Mouse (Mus musculus) T-helper 2 cell (primary cell): Measurements from ENCODE around the gene Acp4.
"Not testable (repeated sequence)": the region's sequence is repeated elsewhere in the genome, so short reads cannot be mapped to it uniquely, and the experiment has no call there.

Experiments used
- in situ Hi-C: fragments of 300-600 bp; cut with MboI, MseI; formaldehyde crosslinking; loops from one replicate; pipeline ENCODE4 v1.15.1; 2025; ENCODE audit warnings: high pct_unique_total_duplicates

The Acp4 gene

GRCm38 (mm10) chr7:44268117-44268516 lies 10.9 kb upstream of the Acp4 start:
- in situ Hi-C loops = loop anchor here (5.0 kb wide), 1 partner anchor 79 kb away; no protein-coding TSS in a partner anchor

GRCm38 (mm10) chr7:44262791-44263643 lies 5.8 kb upstream of the Acp4 start:
- in situ Hi-C loops = loop anchor here (5.0 kb wide), 2 partner anchors 44 to 204 kb away; partner anchors contain the start of genes Aspdh, Clec11a and Josd2

GRCm38 (mm10) chr7:44261147-44261546 lies 4.0 kb upstream of the Acp4 start, which contains the start of gene Gm15517:
Gene Gm15517 (plus strand): TSS chr7:44261447.
- in situ Hi-C loops = loop anchor here (5.0 kb wide), 2 partner anchors 46 to 206 kb away; partner anchors contain the start of genes Aspdh, Clec11a and Josd2

GRCm38 (mm10) chr7:44260410-44260809 lies 3.2 kb upstream of the Acp4 start:
- in situ Hi-C loops = loop anchor here (5.0 kb wide), 2 partner anchors 47 to 207 kb away; partner anchors contain the start of genes Aspdh, Clec11a and Josd2

- in situ Hi-C loops = no loop called here
Observed at GRCm38 (mm10) chr7:44254930-44255329, 2.2 kb downstream of the Acp4 start.

- in situ Hi-C loops = no loop called here
Observed at GRCm38 (mm10) chr7:44253023-44253616, 4.1 kb downstream of the Acp4 start.

GRCm38 (mm10) chr7:44250732-44251275 lies 6.4 kb downstream of the Acp4 start:
- in situ Hi-C loops = not testable (repeated sequence)

GRCm38 (mm10) chr7:44249248-44249647 lies 7.9 kb downstream of the Acp4 start:
- in situ Hi-C loops = no loop called here

GRCm38 (mm10) chr7:44247971-44248370 lies 9.2 kb downstream of the Acp4 start:
- in situ Hi-C loops = no loop called here

GRCm38 (mm10) chr7:44246984-44247470 lies 10.2 kb downstream of the Acp4 start:
- in situ Hi-C loops = no loop called here

- in situ Hi-C loops = no loop called here
Observed at GRCm38 (mm10) chr7:44246055-44246983, 10.9 kb downstream of the Acp4 start, which contains the start of the genes 1700028J19Rik and 2410002F23Rik. Gene 1700028J19Rik (minus strand): TSS chr7:44246695. Gene 2410002F23Rik (plus strand): TSS chr7:44246722.

GRCm38 (mm10) chr7:44244080-44244479 lies 13.1 kb downstream of the Acp4 start:
- in situ Hi-C loops = no loop called here

GRCm38 (mm10) chr7:44241163-44241562 lies 16.0 kb downstream of the Acp4 start:
- in situ Hi-C loops = no loop called here

GRCm38 (mm10) chr7:44240712-44241111 lies 16.5 kb downstream of the Acp4 start:
- in situ Hi-C loops = no loop called here

- in situ Hi-C loops = no loop called here
Observed at GRCm38 (mm10) chr7:44239913-44240312, 17.3 kb downstream of the Acp4 start.

GRCm38 (mm10) chr7:44235909-44236308 lies 21.3 kb downstream of the Acp4 start, which contains the start of gene Gm36864:
Gene Gm36864 (plus strand): TSS chr7:44236177.
- in situ Hi-C loops = no loop called here

GRCm38 (mm10) chr7:44225076-44225475 lies 32.1 kb downstream of the Acp4 start, which contains the start of gene Klk1:
Gene Klk1 (plus strand): TSS chr7:44225360.
- in situ Hi-C loops = no loop called here

- in situ Hi-C loops = not testable (repeated sequence)
Observed at GRCm38 (mm10) chr7:44222335-44222734, 34.8 kb downstream of the Acp4 start.

GRCm38 (mm10) chr7:44221601-44222000 lies 35.6 kb downstream of the Acp4 start:
- in situ Hi-C loops = not testable (repeated sequence)

GRCm38 (mm10) chr7:44215645-44216044 lies 41.5 kb downstream of the Acp4 start, which contains the start of gene Klk1b5:
Gene Klk1b5 (plus strand): TSS chr7:44215945.
- in situ Hi-C loops = no loop called here

GRCm38 (mm10) chr7:44208307-44208706 lies 48.9 kb downstream of the Acp4 start:
- in situ Hi-C loops = no loop called here
